Mouse (Mus musculus) layer of hippocampus, adult 11-12 months (tissue): ENCODE results near the gene Naa15.

ENCODE experiments used
- DNase-seq: peaks from one replicate; pipeline ENCODE4 v3.0.0; 2022; ENCODE audit warnings: low spot score

Naa15 gene

DNA sequence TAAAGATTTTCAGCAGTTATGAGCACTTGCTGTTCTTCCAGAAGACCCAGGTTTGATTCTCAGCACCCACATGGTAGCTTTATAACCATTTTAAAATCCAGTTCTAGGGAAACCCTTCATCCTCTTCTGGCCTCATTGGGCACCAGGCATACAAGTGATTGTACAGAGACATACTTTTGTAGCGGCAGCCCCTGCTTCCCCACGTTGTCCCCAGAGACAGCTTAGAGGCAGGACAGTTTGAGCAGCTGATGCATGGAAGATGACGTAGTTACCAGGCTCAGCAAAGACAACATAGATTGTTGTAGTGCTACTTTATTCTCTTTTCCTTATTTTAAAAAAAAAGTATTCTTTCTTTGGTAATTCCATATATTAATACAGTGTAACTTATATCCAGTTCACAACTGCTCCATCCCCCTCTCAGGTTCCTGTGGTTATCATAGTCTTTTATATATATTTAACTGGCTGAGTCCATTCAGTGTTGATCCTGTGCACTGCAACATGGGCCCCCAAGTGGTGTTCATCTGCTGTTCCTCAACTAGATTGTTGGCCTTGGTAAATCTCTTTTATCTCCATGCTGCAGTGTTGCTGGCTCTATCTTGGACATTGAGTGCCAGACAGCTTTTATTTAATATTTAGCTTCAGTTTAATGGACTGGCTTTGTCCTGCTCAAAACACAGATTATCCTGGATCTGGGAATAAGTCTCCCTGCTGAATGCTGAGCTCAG lies 20.1 kb downstream of the Naa15 start:
- no peak for DNase-seq

- DNase-seq = no peak
Observed at GRCm38 (mm10) chr3:51468530-51468929, 53.6 kb downstream of the Naa15 start.

GRCm38 (mm10) chr3:51475706-51476105 lies 60.8 kb downstream of the Naa15 start:
- DNase-seq = no peak

- DNase-seq = no peak
Observed at GRCm38 (mm10) chr3:51479893-51480292, 64.9 kb downstream of the Naa15 start.

GRCm38 (mm10) chr3:51481059-51481458 lies 66.1 kb downstream of the Naa15 start:
- DNase-seq = no peak

DNA sequence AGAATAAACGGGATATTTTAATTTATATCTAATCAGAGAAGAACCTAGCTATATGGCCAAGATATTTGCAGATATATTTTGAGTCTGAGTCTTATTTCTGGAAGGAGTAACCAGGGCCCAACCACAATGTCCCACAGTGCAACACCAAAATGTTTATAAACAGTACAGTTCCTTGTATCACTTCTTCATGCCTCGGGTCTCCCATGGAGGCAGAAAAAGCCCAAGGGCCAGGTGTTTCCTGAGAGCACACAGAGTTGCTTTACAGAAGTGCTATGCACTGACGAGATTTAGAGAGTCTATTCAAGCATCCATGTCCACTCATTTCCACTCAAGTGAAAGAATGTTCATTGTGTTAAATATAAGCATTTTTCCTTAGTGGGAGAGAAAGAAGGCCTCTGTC lies 66.9 kb downstream of the Naa15 start:
- DNase-seq = no peak

GRCm38 (mm10) chr3:51482781-51483180 lies 67.8 kb downstream of the Naa15 start:
- DNase-seq = no peak

DNA sequence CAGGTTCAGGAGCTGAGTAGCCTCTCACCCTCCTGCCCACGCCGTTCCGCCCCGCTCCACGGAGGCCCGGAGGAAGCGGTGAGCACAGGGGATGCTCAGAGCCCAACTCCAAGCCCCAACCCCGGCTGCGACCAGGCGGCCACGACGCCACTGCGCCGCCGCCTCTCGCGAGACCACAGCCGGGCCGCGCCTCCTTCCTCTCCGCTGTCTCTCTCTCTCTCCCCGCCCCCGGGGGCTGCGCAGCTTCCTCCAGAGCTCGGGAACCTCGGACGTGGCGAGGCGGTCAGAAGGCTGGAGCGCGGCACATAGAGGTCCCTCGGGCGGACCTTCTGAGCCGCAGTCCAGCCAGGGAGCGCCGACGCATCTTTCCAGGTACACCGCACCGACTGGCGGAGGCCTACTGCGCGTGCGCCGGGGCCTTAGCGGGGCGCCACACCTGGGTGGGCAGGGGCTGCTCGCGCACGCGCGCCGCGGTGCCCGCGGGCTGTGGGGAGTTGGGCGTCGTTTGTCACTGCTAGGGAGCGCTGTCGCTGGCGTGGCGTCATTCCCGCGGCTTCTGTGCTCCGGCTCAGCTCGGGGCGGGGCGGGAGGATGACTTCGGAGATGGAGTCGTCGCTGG lies 68.9 kb downstream of the Naa15 start, which contains the start of gene Rab33b:
TSS of gene Rab33b (plus strand) at position 180 of the 619 bp plus-strand sequence.
- peak; percentile 96 for DNase-seq

DNA sequence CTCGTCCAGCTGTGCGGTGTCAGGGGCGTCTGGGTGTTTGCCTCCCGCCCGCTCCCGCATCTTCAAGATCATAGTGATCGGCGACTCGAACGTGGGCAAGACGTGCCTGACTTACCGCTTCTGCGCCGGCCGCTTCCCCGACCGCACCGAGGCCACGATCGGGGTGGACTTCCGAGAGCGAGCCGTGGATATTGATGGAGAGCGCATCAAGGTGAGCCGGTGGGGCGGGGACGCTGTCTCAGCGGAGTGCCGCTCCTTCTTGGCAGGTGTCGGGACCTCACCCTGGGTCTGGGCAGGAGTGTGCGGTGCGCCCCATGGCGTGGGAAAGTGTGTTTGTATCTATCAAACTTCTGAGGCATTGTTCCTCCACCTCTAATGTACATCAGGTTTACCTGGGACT lies 69.4 kb downstream of the Naa15 start:
- no peak for DNase-seq

GRCm38 (mm10) chr3:51485347-51485746 lies 70.4 kb downstream of the Naa15 start:
- no peak for DNase-seq

GRCm38 (mm10) chr3:51486491-51487195 lies 71.7 kb downstream of the Naa15 start:
- no peak for DNase-seq

GRCm38 (mm10) chr3:51490088-51490753 lies 75.3 kb downstream of the Naa15 start:
- no peak for DNase-seq

- DNase-seq = no peak
Observed at GRCm38 (mm10) chr3:51493272-51493838, 78.4 kb downstream of the Naa15 start.

GRCm38 (mm10) chr3:51494466-51494865 lies 79.5 kb downstream of the Naa15 start:
- DNase-seq = no peak

DNA sequence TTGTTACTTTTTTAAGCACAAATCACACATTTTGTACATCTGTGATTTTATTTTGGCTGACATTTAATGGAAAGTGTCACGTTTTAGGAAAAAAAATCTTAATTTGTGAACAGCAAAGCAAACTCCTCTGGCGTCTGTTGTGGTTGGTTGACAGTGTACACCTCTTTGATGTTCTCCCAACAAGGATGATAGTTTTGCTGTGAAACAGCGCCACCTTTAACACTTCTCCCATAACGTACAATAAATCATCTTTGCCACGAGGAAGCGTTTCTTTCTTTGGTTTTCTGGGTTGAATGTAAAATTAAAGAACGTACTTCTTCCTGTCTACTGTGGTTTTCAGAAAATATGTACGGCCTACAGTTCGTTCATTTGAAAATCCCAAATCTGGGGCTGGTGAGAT lies 80.7 kb downstream of the Naa15 start:
- no peak for DNase-seq

DNA sequence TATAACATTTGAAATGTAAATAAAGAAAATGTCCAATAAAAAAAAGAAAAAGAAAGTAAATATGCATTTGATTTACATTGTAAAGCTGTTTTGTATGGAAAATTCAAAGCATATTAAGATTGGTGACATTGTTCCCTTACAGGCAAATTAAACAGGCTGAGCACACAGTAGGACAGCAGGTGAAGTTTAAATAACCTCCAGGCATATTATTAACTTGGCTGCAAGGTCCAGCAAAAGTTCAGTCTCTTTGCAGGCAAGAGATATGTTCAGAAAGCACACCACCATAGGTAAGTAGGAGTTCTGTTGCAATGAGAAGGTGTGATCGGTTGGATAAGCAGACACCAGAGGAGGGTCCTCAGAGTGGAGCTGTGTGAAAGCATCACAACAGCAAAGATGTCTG lies 83.0 kb downstream of the Naa15 start:
- no peak for DNase-seq

DNA sequence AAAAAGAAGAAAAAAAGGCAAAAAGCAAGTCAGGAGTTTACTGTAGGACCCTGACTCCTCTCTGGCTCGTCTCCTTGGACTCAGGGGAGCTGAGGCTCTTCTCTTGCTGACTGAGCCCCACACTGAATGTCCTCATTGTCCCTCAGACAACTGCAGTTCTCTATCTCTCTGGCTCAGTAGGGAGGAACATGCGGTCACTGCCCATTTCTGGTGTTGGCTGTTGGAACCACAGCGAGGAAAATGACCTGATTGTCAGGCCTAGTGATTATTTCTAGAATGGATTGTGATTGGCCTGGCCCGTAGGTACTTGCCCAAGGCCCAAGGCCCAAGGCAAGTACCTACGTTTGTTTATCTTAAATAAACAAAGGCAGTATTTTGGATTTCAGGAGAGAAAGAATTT lies 83.7 kb downstream of the Naa15 start:
- DNase-seq = no peak

GRCm38 (mm10) chr3:51499876-51500275 lies 84.9 kb downstream of the Naa15 start:
- DNase-seq = no peak

DNA sequence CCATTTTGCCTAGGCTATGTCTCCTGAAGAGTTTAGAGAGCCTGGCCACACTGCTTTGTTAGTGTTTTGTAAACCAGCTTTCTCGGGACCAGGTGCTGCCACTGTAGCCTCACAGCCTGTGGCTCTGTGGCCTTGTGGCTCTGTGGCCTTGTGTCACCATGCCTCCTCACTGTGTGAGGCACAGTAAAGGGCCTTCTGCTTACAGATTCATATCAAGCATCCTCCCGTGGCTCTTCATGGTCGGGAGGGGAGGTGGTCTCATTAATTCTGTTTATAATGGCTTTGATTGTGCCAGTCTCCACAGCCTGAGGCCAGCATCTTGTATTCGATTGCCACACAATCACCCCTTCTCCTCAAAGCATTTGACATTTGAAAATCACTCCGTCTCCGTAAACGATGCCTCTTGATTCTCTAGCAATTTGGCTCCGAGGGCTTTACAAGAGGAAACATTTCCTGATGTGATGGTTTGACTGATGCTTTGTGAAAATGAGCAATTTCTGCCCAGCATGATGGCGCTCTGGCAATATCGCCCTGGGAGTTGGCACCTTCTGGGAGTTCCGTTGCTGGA lies 89.5 kb downstream of the Naa15 start:
- DNase-seq = no peak

- no peak for DNase-seq
Observed at GRCm38 (mm10) chr3:51505465-51505864, 90.5 kb downstream of the Naa15 start.

DNA sequence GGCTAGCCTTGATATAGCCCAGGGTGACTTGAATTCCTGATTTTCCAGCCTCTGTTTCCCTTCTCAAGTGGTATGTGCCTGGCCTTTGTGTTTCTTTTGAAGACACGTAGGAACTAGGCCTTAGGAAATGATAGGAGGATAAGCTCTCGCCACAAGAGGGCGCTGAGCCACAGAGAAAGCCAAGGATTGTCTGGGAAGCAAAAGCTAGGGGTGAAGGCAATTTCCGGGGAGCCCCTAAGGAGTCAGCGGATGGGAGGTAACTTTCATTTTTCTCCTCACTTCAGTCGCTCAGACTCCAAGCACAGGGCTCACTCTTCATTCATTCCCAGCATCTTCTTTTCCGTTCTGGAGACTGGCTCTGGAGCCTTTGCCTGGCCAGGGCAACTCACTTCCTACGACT lies 96.0 kb downstream of the Naa15 start:
- peak; percentile 86 for DNase-seq

- DNase-seq = no peak
Observed at GRCm38 (mm10) chr3:51511983-51512382, 97.0 kb downstream of the Naa15 start.
